Mouse (Mus musculus): ENCODE results near the gene Snrpa. TPM values are rescaled to one million over a fixed set of nuclear protein-coding genes. Genes with fewer than 3 reads are reported as not detected.

The Snrpa gene
- total RNA-seq, 2 experiments from 2014 or later, result 84.8 to 91.0 TPM

DNA sequence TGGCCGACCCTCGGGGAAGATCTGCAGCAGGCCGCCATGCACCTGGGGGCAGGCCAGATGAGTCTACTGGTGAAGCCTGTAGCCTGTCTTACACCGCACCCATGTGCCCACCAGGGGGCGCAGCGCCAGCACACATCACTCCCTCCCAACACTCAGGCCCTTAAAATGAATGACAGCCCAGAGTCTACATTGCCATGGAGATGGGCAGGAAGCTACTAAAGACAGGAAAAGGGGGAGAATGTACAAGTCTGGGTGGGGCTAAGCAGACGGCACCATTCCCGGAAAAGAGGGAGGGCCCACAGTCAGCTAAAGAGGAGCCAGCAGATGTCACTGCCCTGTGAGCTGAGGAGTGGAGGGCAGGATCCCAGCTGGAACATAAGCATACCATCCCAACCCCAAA lies 36.2 kb downstream of the Snrpa start:
- peak; percentile 91 to 92 for DNase-seq (ENCODE audit: low spot score in 2 of 2)
- H3K4me3 ChIP-seq, result peak overlapping the region; percentile 15; the same call in 1 of the 2 replicates
- H3K27ac ChIP-seq, result peak overlapping the region; percentile 74
- TF ChIP-seq CTCF (conservative IDR thresholded peaks at IDR 0.05), result peak; percentile 99

DNA sequence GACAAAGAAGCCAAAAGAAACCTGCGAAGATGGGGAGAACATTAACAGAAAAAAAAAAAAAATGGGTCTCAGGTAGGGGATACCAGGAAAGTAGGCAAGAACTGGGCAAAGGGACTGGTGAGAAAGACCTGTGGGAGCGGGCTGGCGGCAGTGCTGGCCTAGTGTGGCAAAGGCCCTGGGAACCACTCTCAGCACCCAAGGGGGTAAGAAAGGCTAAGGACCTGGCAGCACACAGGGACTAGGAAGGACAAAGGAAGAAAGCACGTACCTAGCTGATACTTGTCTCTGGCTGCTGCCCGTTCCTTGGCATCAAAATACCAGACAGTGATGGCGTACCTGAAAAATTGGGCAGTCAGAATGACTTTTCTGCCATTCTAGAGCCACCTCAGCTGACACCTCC lies 36.8 kb downstream of the Snrpa start:
- no peak for TF ChIP-seq CTCF (conservative IDR thresholded peaks at IDR 0.05)
- no peak for DNase-seq (ENCODE audit: low spot score in 2 of 2)
- Histone ChIP-seq H3K27ac (peak overlapping the region; percentile 74; the same call in 1 of the 2 replicates), H3K4me3 (no peak overlapping the region)

DNA sequence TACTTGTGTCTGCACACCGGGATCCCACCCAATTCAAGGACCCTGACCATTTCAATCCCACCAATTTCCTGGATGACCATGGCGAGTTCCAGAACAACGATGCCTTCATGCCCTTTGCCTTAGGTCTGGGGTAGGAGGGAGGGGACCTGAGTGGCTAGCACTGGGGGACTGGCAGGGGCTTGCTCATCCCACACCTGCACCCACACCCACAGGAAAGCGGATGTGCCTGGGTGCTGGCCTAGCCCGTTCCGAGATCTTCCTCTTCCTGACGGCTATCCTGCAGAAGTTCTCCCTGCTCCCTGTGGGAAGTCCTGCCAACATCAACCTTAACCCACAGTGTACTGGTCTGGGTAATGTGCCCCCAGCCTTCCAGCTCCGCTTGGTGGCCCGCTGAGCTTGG lies 37.9 kb downstream of the Snrpa start:
- no peak for TF ChIP-seq CTCF (conservative IDR thresholded peaks at IDR 0.05)
- Histone ChIP-seq H3K27ac (no peak overlapping the region), H3K4me3 (no peak overlapping the region)
- DNase-seq (ENCODE audit: low spot score in 2 of 2), result no peak

DNA sequence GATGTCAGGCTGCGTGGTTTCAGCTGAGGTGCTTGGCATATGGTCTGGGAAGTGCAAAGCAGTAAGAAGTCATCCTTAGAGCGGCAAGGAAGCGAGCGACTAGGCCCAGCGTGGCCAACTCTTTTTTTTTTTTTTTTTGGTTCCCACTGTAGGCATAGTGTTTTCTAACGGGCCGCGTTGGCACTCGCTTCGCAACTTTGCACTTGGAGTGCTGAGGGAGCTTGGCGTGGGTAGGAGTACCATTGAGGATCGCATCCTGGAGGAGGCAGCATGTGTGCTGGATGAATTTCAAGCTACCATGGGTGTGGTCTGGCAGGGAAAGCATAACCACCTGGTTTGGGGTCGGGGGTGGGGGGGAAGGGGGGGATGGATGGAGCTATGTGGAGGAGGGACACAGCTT lies 40.1 kb downstream of the Snrpa start:
- peak; percentile 52 to 70 for DNase-seq (ENCODE audit: low spot score in 2 of 2)
- peak overlapping the region; percentile 46; the same call in 1 of the 2 replicates for H3K27ac ChIP-seq
- TF ChIP-seq CTCF (conservative IDR thresholded peaks at IDR 0.05), result no peak
- H3K4me3 ChIP-seq, result no peak overlapping the region

DNA sequence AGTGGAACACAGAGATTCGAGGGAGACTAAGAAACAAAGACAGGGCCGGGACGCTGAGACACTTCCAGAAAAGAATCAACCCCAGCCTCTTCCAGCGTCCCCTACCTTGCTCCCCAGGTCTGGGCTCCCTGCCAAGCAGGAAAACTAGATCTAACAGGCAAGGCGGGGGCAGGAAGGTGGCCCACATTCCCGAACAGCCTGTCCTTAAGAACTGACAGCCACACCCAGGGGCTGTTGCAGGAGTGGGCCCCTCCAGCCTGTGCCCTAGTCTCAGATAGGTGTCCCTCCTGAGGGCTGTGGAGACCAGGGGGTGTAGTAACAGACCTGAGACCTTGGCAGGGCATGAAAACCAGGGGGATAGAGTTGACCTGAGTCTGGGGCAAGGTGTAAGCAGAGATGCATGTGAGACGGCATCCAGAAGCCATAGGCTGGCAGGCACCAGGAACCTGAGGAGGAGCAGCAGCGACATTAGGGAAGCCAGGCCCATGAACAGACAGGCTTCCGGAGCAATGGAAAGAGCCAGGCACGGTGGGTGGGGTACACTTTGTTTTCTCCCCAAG lies 42.8 kb downstream of the Snrpa start, which contains the start of gene Cyp2t4:
Cyp2t4 (plus strand) TSS at position 510 of the 560 bp plus-strand sequence.
- TF ChIP-seq CTCF (conservative IDR thresholded peaks at IDR 0.05), result no peak
- DNase-seq (ENCODE audit: low spot score in 2 of 2), result no peak
- H3K27ac ChIP-seq, result peak within 1 kb of the TSS; percentile 18; the same call in 1 of the 2 replicates
- no peak within 1 kb of the TSS for H3K4me3 ChIP-seq

Small RNA genes within 50 kb of the gene (microRNA-seq; reads per million reads assigned to microRNA genes)
- gene Mir1191, result 0 reads per million in 2 experiments
- gene Mir3101, result 0 to 0.55 reads per million in 2 experiments

Other genes starting within 250 kb of the Snrpa start
- gene Cyp2a12, start 167.2 kb downstream of the Snrpa start, total RNA-seq (2021), result not detected
- gene Cyp2f2, start 76.4 kb downstream of the Snrpa start, total RNA-seq (2021), result under 1 TPM in 1 of 2 experiments, not detected in 1; 0.41 TPM
- gene Cyp2t4, start 42.6 kb downstream of the Snrpa start, total RNA-seq (2021), result not detected
- gene Egln2, start 29.5 kb downstream of the Snrpa start, total RNA-seq (2021), result 100 to 1,000 TPM in 1 of 2 experiments, 10 to 100 TPM in 1; 97.4 to 103 TPM
- gene Rab4b, start 17.4 kb downstream of the Snrpa start, total RNA-seq (2021), result 10 to 100 TPM; 97.4 to 98.8 TPM
- gene Gm21983, start 15.2 kb downstream of the Snrpa start, total RNA-seq (2021), result not detected
- gene Mia, start 15.1 kb downstream of the Snrpa start, total RNA-seq (2021), result 1 to 10 TPM; 2.2 to 2.7 TPM
- gene BC024978, start 490 bp downstream of the Snrpa start, total RNA-seq (2021), result 10 to 100 TPM; 19.5 to 21.7 TPM
- gene Itpkc, start 32.4 kb upstream of the Snrpa start, total RNA-seq (2021), result 1 to 10 TPM; 8.5 to 9.1 TPM
- 10 to 100 TPM; 36.1 to 37.9 TPM for gene Coq8b, start 36.8 kb upstream of the Snrpa start, total RNA-seq (2021)
- gene Numbl, start 62.2 kb upstream of the Snrpa start, total RNA-seq (2021), result 100 to 1,000 TPM; 135 to 148 TPM
- 10 to 100 TPM; 54.5 to 54.8 TPM for gene Ltbp4, start 141.4 kb upstream of the Snrpa start, total RNA-seq (2021)
- 10 to 100 TPM; 29.4 to 42.9 TPM for gene Shkbp1, start 159.7 kb upstream of the Snrpa start, total RNA-seq (2021)
- gene Gm20479, start 161.1 kb upstream of the Snrpa start, total RNA-seq (2021), result not detected